Mouse (Mus musculus) cerebellum, adult 2 months (tissue): ENCODE measurements around the gene Npy.

Source experiments
- CTCF ChIP-seq: fragments of 200-500 bp; IDR thresholded peaks from 2 replicates; pipeline ENCODE4 v1.5.1; 2011; ENCODE audit warnings: low read depth, mild to moderate bottlenecking, control low read depth, low read length, moderate library complexity, borderline replicate concordance; ENCODE audit not compliant: insufficient read depth
- POLR2A ChIP-seq: fragments of 200-500 bp; IDR thresholded peaks from 2 replicates; pipeline ENCODE4 v1.6.1; 2011; ENCODE audit warnings: low read length, control low read depth, borderline replicate concordance; ENCODE audit not compliant: insufficient read depth

DNA sequence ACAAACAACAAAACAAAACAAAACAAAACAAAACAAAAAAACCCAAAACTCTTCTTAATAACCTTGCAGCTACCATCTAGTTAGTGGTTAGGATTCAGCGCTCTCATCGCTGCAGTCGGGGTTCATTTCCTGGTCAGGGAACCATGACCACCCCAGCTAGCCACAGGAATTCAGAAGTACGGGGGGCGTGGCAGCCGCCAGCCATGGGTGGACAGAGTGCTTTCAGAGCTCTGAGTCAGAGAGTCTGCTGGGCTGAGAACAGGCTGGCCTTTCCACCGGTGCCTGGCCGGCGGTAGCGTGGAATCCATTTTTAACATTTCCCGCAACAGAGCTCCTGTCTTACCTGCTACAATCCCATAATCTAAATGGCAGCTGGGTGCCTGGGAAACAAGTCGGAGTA is 30.0 kb upstream of the Npy start:
- TF ChIP-seq CTCF (no peak), POLR2A (no peak)
